Mouse (Mus musculus) C2C12 (cell line): Measurements from ENCODE around the gene Atp6v1a.

Experiments used
- CTCF ChIP-seq: IDR thresholded peaks from one replicate; pipeline ENCODE4 v1.5.1; 2011; ENCODE audit not compliant: control insufficient read depth, insufficient read depth, insufficient read length
- MAX ChIP-seq: IDR thresholded peaks from one replicate; pipeline ENCODE4 v1.6.1; 2011; ENCODE audit warnings: mild to moderate bottlenecking, control low read depth
- MYOD1 ChIP-seq: IDR thresholded peaks from one replicate; pipeline ENCODE4 v1.6.1; 2011; ENCODE audit warnings: low read depth; ENCODE audit not compliant: control insufficient read depth, insufficient read length
- MYOG ChIP-seq: IDR thresholded peaks from one replicate; pipeline ENCODE4 v1.6.1; 2011; ENCODE audit not compliant: control insufficient read depth, insufficient read length; ENCODE audit errors: extremely low read depth
- USF1 ChIP-seq: IDR thresholded peaks from one replicate; pipeline ENCODE4 v1.6.1; 2011; ENCODE audit warnings: low read depth, mild to moderate bottlenecking, control low read depth, moderate library complexity

- TF ChIP-seq CTCF (no peak), USF1 (no peak), MYOD1 (no peak), MAX (no peak), MYOG (no peak)
Measured at GRCm38 (mm10) chr16:44184769-44185168, 45.3 kb upstream of the Atp6v1a start.
